Mouse (Mus musculus) cerebellum, adult 2 months (tissue): ENCODE results near the gene Phf8.

ENCODE experiments used
- CTCF ChIP-seq: fragments of 200-500 bp; IDR thresholded peaks from 2 replicates; pipeline ENCODE4 v1.5.1; 2011; ENCODE audit warnings: low read depth, mild to moderate bottlenecking, control low read depth, low read length, moderate library complexity, borderline replicate concordance; ENCODE audit not compliant: insufficient read depth
- POLR2A ChIP-seq: fragments of 200-500 bp; IDR thresholded peaks from 2 replicates; pipeline ENCODE4 v1.6.1; 2011; ENCODE audit warnings: low read length, control low read depth, borderline replicate concordance; ENCODE audit not compliant: insufficient read depth

DNA sequence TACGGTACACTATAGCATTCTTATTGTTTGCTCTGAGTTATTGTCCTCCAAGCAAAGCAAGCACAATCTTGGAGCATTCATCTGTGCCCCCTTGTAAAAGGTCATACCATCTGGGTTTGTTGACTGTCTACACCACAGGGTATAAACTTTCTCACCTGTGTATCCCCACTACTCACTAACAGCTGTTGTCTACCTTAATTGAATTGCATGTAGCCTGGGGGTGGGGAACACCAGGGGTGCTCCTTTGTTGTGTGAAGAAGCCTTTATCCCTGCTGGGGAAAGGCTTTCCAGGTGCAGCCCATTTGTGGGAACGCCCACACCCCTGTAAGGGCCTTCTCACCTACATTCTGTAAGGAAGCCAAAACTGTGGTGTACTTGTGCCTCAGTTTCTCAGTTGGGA lies 133.3 kb downstream of the Phf8 start:
- TF ChIP-seq POLR2A: no peak
- TF ChIP-seq CTCF: no peak
